Mouse (Mus musculus): Measurements from ENCODE around the gene Afmid. TPM values are rescaled to one million over a fixed set of nuclear protein-coding genes. Genes with fewer than 3 reads are reported as not detected.

Gene Afmid
- 2.7 and 3.8 TPM in 2 replicates for polyA plus RNA-seq (2021; fragmentation: Nextera tagmentation)
- long read RNA-seq, experiment 1, partial matches to known transcripts: 0 of 6 reads
- long read RNA-seq, experiment 1, other reads (novel, unspliced or antisense): 5 of 6 reads
- long read RNA-seq, experiment 2, partial matches to known transcripts: 3 of 4 reads
- long read RNA-seq, experiment 2, other reads (novel, unspliced or antisense): 1 of 4 reads

GRCm38 (mm10) chr11:117825333-117826101 lies at the start of gene Afmid, which contains the start of gene Tk1:
Gene Afmid (plus strand): TSS chr11:117825924.
Gene Tk1 (minus strand): TSS chr11:117826092.

GRCm38 (mm10) chr11:117781993-117782704 lies 43.6 kb upstream of the Afmid start, which contains the start of the genes Tmc8 and Tmc6:
Gene Tmc8 (plus strand): TSS chr11:117782076.
Gene Tmc6 (minus strand): TSS chr11:117782198.

DNA sequence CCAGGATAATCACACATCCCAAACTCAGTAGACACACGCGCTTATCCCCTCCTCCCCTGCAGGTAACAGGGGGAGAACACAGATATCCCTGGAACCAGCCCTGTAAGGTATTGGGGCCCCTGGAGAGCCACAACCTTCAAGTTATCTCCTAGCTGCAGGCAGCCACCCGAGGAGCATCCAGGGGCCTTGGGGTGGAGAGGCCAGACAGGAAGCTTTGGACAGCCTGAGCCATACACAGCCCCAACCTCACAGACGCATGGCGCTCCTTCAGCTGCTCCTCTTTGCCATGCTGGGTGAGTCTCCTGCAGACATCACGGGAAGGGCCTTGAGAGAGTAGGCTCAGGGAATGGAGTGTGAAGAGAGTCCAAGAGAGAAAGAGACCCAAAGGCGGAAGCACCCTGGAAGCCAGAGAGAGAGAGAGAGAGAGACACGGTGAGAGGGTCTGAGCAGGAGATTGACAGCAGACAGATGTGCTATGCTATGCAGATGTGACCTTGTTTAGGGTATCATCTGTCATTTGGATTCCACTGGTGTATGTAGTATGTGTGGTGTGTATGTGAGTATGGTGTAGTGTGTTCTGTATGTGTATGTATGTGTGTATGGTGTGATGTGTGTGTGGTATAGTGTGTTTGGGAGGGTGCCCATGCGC lies 28.1 kb upstream of the Afmid start, which contains the start of gene 6030468B19Rik:
6030468B19Rik (plus strand) TSS at position 150 of the 649 bp plus-strand sequence.

DNA sequence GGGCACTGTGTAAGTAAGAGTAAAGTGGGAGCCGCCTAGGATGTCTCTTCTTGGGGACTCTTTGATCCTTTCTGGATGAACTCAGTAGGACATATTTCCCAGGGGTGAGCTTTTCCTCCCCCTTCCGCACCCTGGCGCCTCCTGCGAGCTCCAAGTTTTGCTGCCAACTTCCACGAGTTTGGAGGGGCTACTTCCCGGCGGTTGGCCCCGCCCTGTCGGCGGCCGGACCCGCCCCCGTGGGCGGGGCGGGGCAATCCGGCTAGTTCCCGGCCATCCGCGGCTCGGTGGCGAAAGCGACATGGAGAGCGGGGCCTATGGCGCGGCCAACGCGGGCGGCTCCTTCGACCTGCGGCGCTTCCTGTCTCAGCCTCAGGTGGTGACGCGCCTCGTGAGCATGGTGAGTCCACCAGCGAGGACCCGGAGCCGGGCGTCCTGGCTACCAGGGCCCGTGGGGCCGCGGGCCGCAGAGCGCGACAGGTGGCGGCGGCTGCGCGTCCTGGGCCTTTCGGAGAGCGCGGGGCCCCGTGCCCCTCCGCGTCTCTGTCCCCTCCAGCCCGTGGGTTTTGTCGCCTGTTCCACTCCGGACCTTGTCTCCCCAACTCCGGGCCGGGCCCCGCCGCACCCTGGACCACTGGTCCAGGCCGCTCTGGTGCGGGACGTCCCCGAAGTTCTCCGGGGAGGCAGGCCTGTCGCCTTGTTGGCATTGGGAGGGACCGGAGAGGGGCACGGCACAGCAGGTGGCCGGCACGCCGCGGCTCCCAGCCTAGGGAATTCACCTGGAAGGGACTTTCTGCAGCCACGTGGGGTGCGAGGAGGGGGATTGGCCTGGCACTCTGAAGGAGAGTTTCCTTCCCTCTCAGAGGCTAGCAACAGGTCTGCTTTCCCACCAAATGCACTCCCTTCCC lies 16.1 kb upstream of the Afmid start, which contains the start of the genes Gm20708 and Syngr2:
Gm20708 (plus strand) TSS at position 262 of the 905 bp plus-strand sequence.
Syngr2 (plus strand) TSS at position 262 of the 905 bp plus-strand sequence.

GRCm38 (mm10) chr11:117848985-117849671 lies 23.4 kb downstream of the Afmid start, which contains the start of gene Birc5:
Gene Birc5 (plus strand): TSS chr11:117849251.

GRCm38 (mm10) chr11:117860601-117861000 lies 34.9 kb downstream of the Afmid start, which contains the start of gene Tmem235:
Gene Tmem235 (plus strand): TSS chr11:117860752.

DNA sequence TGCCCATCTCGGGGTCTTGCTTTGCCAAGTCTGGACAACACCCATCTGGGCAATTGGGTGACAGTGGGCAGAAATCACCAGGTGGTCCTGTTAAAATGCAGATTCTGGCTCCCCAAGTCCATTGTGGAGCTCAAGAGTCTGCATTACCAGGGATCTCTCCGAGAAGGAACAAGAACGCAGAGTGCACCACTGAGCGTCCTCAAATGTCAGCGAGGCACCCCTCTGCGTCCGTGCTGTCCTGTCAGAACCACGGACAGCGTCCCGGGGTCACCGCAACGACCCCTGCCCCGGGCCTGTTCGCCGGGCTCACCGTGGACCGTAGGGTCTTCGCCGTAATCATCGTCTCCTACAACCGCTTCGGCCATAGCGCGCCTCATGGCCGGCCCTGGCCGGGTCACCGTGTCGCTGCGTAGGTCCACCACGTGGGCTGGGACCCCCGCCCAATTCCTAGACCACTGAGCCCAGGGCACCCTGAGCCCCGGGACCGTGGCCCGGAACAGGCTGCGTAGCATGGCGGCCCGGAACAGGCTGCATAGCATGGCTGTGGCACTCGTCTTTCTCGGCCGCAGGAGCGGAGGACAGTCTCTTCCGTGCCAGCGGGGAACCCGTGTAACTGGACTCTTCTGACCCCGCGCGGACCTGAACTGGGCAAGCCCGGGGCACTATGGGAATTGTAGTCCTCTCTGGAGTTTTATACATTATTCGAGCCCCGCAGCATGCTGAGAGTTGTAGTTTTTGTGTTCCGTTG lies 47.3 kb downstream of the Afmid start, which contains the start of gene Tha1:
Tha1 (minus strand) TSS at position 621 of the 748 bp plus-strand sequence.

Other genes starting within 250 kb of the Afmid start
- gene Tnrc6c, start 171.6 kb upstream of the Afmid start, polyA plus RNA-seq (2021; fragmentation: Nextera tagmentation): 4.5 and 4.9 TPM in 2 replicates
- gene Tmc8, start 43.8 kb upstream of the Afmid start, polyA plus RNA-seq (2021; fragmentation: Nextera tagmentation): 0.16 and 0.33 TPM in 2 replicates
- 4.6 and 4.8 TPM in 2 replicates for gene Tmc6, start 43.7 kb upstream of the Afmid start, polyA plus RNA-seq (2021; fragmentation: Nextera tagmentation)
- not detected in 2 replicates for gene 6030468B19Rik, start 28.3 kb upstream of the Afmid start, polyA plus RNA-seq (2021; fragmentation: Nextera tagmentation)
- 0.35 and 0.55 TPM in 2 replicates for gene Gm20708, start 16.3 kb upstream of the Afmid start, polyA plus RNA-seq (2021; fragmentation: Nextera tagmentation)
- 9.9 and 10.6 TPM in 2 replicates for gene Syngr2, start 16.3 kb upstream of the Afmid start, polyA plus RNA-seq (2021; fragmentation: Nextera tagmentation)
- 0.93 TPM in 2 replicates for gene Tk1, start 168 bp downstream of the Afmid start, polyA plus RNA-seq (2021; fragmentation: Nextera tagmentation)
- gene Birc5, start 23.3 kb downstream of the Afmid start, polyA plus RNA-seq (2021; fragmentation: Nextera tagmentation): 1.7 and 2.4 TPM in 2 replicates
- not detected in 2 replicates for gene Tmem235, start 34.8 kb downstream of the Afmid start, polyA plus RNA-seq (2021; fragmentation: Nextera tagmentation)
- 3.1 and 3.4 TPM in 2 replicates for gene Tha1, start 47.6 kb downstream of the Afmid start, polyA plus RNA-seq (2021; fragmentation: Nextera tagmentation)
- gene Socs3, start 144.1 kb downstream of the Afmid start, polyA plus RNA-seq (2021; fragmentation: Nextera tagmentation): 1.8 and 2.6 TPM in 2 replicates
- 85.0 and 90.8 TPM in 2 replicates for gene Pgs1, start 160.4 kb downstream of the Afmid start, polyA plus RNA-seq (2021; fragmentation: Nextera tagmentation)